Mouse (Mus musculus) limb, embryonic 10.5 days (tissue): ENCODE results near the gene Ncor1. TPM values are rescaled to one million over a fixed set of nuclear protein-coding genes. Genes with fewer than 3 reads are reported as not detected.

Experiments used
- DNase-seq: peaks from one replicate; pipeline ENCODE4 v3.0.0-alpha.2; 2017; ENCODE audit warnings: low spot score
- H3K27ac ChIP-seq: fragments of 300-500 bp; sonication (generic); 2 replicates; pipeline ENCODE4 v1.5.1; 2016; ENCODE audit warnings: mild to moderate bottlenecking
- H3K27me3 ChIP-seq: fragments of 300-500 bp; sonication (generic); 2 replicates; pipeline ENCODE4 v1.6.1; 2016; ENCODE audit warnings: low read depth, mild to moderate bottlenecking; ENCODE audit not compliant: poor library complexity, severe bottlenecking
- H3K36me3 ChIP-seq: fragments of 300-500 bp; sonication (generic); 2 replicates; pipeline ENCODE4 v1.6.1; 2016; ENCODE audit warnings: mild to moderate bottlenecking, moderate library complexity
- H3K4me1 ChIP-seq: fragments of 300-500 bp; sonication (generic); 2 replicates; pipeline ENCODE4 v1.6.1; 2016
- H3K4me3 ChIP-seq: fragments of 300-500 bp; sonication (generic); 2 replicates; pipeline ENCODE4 v1.5.1; 2016; ENCODE audit warnings: mild to moderate bottlenecking, moderate library complexity
- H3K9me3 ChIP-seq: fragments of 300-500 bp; sonication (generic); replicated peaks from 2 replicates; pipeline ENCODE4 v1.6.1; 2016; ENCODE audit warnings: mild to moderate bottlenecking
- WGBS: fragments of 180-500 bp; shearing (Covaris S2); methylation state at CpG from one replicate; pipeline ENCODE4 v1.1.7; 2016; 5-methylcytosine and 5-hydroxymethylcytosine counted together
- polyA plus RNA-seq: library from polyadenylated mRNA; unstranded; fragments of >200 nt; fragmentation: Nextera tagmentation; extraction: Ambion mirVana; gene quantifications from 2 replicates; pipeline ENCODE4 v1.2.1, GENCODE M21; 2016

Ncor1 gene
- polyA plus RNA-seq, 1 experiment from 2014 or later = 144 TPM

DNA sequence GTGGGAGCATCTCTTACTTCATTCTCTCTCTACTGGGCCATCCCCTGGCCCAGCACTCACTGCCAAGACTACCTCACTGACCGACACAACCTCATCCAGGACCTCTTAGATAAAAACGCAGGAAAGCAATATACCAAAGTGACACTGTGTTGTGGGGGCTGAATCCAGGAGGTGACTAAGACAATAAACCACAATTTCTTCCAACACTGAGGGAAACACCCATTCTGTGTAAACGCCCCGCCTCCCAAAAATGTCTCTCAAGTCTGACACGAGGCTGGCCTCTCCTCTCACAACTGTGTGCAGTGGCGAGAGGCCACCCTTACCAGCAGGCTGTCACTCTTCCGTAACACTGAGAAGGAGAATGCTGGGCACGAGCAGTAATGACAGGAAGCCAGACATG is 190.0 kb downstream of the Ncor1 start:
- WGBS = 81% methylated on average over 8 of the region's 8 CpGs
- DNase-seq = no peak

GRCm38 (mm10) chr11:62266466-62267214 is 191.7 kb downstream of the Ncor1 start:
- no peak for DNase-seq
- Histone ChIP-seq H3K4me1 (peaks cover 12% of the 10 kb centered on the region), H3K4me3 (no peak overlapping the region), H3K36me3 (peaks cover 22% of the 10 kb centered on the region), H3K9me3 (no peaks in the 10 kb centered on the region), H3K27ac (no peak overlapping the region), H3K27me3 (no peaks in the 10 kb centered on the region)
- WGBS = 71% methylated on average over 17 of the region's 17 CpGs

More for the DNA sequence above, 190.0 kb downstream of the Ncor1 start:
- peaks cover 10% of the 10 kb centered on the region for H3K4me1 ChIP-seq
- no peaks in the 10 kb centered on the region for H3K9me3 ChIP-seq
- no peaks in the 10 kb centered on the region for H3K27me3 ChIP-seq
- H3K4me3 ChIP-seq = no peak overlapping the region
- H3K36me3 ChIP-seq = peaks cover 22% of the 10 kb centered on the region
- no peak overlapping the region for H3K27ac ChIP-seq

Other genes with a start within 250 kb of the Ncor1 start
- 10.4 and 11.5 TPM in 2 replicates for gene Adora2b, start 209.6 kb downstream of the Ncor1 start, polyA plus RNA-seq
- 17.9 TPM in 2 replicates for gene Zswim7, start 177.2 kb downstream of the Ncor1 start, polyA plus RNA-seq
- 17.4 and 18.8 TPM in 2 replicates for gene Ttc19, start 177.1 kb downstream of the Ncor1 start, polyA plus RNA-seq
- gene Pigl, start 81 bp downstream of the Ncor1 start, polyA plus RNA-seq = 13.5 and 13.9 TPM in 2 replicates
- 35.0 and 42.2 TPM in 2 replicates for gene Cenpv, start 80.7 kb upstream of the Ncor1 start, polyA plus RNA-seq
- gene Ubb, start 92.6 kb upstream of the Ncor1 start, polyA plus RNA-seq = 3,627 and 3,653 TPM in 2 replicates
- gene Trpv2, start 115.9 kb upstream of the Ncor1 start, polyA plus RNA-seq = 0.55 and 0.87 TPM in 2 replicates
- gene Lrrc75a, start 190.0 kb upstream of the Ncor1 start, polyA plus RNA-seq = 15.7 and 17.3 TPM in 2 replicates
- gene Mmgt2, start 190.1 kb upstream of the Ncor1 start, polyA plus RNA-seq = 45.5 and 52.5 TPM in 2 replicates